Mouse (Mus musculus) yolk sac, embryonic 10.5 days (tissue): Measurements from ENCODE around the gene Gm21972.

ENCODE experiments used
- DNase-seq: peaks from one replicate; pipeline ENCODE4 v3.0.0-alpha.2; 2017; ENCODE audit warnings: low spot score

The Gm21972 gene

DNA sequence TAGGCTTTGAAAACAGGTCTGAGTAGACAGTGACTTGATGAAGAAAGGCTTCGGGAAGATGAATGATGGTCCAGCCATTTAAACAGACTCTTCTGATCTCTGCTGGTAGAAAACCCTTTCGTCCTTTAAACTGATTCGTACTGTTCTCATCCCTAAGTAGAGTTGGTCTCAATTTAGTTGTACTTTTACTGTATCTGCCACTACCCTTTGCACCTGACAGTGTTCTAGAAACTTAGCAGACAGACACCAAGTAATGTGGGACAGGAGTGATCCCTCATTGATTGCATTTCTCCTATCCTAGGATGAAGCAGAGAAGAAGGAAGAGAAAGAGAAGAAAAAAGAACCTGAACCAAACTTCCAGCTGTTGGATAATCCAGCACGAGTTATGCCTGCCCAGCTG lies at the start of gene Gm21972:
Gene Gm21972, plus strand, starts transcription at position 301 of the 400 bp plus-strand sequence.
- DNase-seq: no peak

GRCm38 (mm10) chr1:86094413-86094812 lies 39.0 kb upstream of the Gm21972 start:
- no peak for DNase-seq

DNA sequence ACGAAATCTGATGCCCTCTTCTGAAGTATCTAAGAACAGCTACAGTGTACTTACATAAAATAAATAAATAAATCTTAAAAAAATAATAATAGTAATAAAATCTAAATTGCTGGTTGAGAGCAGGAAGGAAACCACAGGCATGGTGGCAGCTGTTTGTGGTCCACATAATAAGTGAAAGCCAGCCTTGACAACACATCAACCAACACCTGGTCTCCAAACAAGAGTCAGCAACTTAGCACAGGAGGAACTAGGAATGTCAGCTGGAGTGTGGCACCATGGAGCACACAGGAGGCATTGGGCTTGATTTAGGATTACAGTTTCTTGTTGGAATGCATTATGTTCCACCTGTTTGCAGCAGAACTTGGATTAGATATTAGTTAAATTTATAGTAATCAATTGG lies 28.4 kb upstream of the Gm21972 start:
- no peak for DNase-seq

DNA sequence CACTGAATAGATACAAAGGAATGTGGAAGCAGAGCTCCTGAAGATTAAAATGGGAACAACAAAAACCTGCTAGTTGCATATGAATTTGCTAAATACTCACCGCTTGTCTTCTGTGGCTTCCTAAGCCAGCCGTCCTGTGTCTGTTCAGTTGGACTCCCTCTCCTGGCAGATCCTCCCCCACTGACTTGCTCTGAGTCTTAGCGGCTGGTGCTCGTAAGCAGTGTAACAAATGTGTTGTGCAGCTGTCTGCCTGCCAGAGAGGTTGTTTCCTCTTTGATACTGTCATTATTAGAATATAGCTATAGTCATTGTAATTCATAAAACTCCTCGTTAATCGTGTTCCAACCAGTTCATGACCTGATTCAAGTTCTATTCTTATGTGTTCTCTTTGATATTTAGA lies 21.7 kb upstream of the Gm21972 start, which contains the start of gene Htr2b:
Gene Htr2b, minus strand, starts transcription at position 192 of the 400 bp plus-strand sequence.
- DNase-seq: no peak

GRCm38 (mm10) chr1:86114141-86114540 lies 19.3 kb upstream of the Gm21972 start:
- DNase-seq: no peak

GRCm38 (mm10) chr1:86119549-86119948 lies 13.9 kb upstream of the Gm21972 start:
- no peak for DNase-seq

GRCm38 (mm10) chr1:86126036-86126435 lies 7.4 kb upstream of the Gm21972 start:
- no peak for DNase-seq

DNA sequence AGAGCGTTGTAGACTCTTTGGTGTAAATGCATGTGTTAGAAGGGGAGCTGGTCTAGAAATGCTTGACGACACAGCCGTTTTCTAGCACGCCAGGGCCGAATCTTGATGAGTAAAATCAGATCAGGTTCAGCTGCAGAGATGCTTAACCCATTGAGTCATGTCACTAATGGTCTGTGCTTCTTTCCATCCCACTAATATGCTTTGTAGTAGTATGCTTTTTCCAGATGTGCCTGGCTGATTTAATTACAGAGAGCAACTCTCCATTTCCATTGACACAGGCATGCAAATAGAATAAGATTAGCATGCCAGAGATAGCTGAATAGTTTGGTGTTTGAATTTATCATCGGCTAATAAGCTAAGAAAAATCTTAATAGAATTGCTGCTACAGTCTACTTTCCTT lies 1.9 kb downstream of the Gm21972 start:
- no peak for DNase-seq

DNA sequence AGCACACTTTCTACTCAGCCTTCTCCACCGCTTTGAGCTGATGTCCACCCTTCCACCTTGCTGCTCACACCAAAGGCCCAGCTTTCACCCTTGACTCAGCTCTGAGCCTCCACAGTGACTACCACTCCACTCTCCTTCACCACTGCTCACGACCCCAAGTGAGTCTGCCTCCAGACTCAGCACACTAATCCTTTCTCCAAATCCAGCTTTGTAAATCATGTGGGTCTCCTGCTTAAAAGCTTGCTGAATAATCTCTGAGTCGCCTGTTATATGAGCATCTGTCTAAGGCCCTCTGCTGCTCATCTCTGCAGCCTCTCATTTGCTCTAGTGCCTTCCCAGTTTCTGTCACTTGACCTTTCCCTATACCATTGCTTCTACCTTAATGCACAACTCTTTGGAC lies 7.6 kb downstream of the Gm21972 start:
- DNase-seq: no peak

GRCm38 (mm10) chr1:86143165-86143564 lies 9.7 kb downstream of the Gm21972 start:
- no peak for DNase-seq

GRCm38 (mm10) chr1:86144001-86144944 lies 10.8 kb downstream of the Gm21972 start:
- DNase-seq: no peak

GRCm38 (mm10) chr1:86146293-86146692 lies 12.9 kb downstream of the Gm21972 start:
- DNase-seq: no peak

DNA sequence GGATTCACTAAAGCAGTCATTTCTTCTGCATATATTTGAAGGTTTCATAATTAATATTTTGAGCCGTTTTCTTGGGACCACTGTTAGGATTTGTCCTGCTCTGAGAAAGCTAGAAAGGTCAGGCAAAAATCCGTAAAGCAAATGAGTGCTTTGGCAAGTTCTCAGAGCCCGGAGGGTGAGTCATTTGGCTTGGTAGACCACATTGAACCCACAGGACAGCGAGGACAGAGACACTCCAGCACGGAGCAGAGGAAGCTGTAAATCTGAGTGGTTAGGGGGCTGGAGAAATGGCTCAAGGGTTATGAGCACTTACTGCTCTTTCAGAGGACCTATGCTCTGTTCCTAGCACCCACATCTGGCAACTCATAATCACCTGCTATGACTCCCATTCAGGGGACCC lies 14.1 kb downstream of the Gm21972 start:
- DNase-seq: no peak

DNA sequence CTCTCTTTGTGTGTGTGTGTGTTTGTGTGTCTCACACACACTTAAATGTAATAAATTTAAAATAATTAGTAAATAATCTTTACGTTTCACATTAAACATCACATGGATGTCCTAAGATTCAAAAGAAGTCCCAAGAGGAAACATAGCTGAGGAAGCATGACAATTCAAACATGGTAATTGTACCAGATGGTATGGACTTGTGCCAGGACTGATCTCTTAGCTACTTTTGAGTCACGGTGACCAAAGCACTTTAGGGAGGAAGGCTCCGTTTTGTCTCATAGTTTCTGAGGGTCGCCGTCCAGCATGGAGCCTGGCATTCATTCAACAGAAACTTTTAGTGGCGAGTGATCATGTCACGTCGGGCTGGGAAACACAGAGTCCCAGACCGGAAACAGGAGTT lies 14.7 kb downstream of the Gm21972 start:
- no peak for DNase-seq

- DNase-seq: no peak
Measured at GRCm38 (mm10) chr1:86150929-86151328, 17.5 kb downstream of the Gm21972 start.

GRCm38 (mm10) chr1:86151376-86151775 lies 17.9 kb downstream of the Gm21972 start:
- DNase-seq: no peak

DNA sequence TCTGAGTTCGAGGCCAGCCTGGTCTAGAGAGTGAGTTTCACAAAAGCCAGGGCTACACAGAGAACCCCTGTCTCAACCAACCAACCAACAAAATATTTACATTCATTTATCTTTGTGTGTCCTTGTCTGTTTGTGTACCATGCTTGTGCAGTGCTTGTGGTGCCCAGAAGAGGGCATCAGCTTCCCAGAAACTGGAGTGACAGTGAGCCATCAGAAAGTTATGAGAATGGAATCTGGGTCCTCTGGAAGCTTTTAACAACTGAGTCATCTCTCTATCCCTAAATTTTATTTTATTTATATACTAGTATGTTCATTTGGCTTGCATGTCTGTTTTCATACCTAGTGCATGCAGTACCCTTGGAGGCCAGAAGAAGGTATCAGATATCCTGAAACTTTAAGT lies 19.2 kb downstream of the Gm21972 start:
- no peak for DNase-seq

- peak; percentile 96 for DNase-seq
Measured at GRCm38 (mm10) chr1:86154133-86154823, 20.8 kb downstream of the Gm21972 start, which contains the start of gene Armc9. Armc9 (plus strand) TSS chr1:86154780.

GRCm38 (mm10) chr1:86154824-86155164 lies 21.4 kb downstream of the Gm21972 start:
- DNase-seq: no peak

DNA sequence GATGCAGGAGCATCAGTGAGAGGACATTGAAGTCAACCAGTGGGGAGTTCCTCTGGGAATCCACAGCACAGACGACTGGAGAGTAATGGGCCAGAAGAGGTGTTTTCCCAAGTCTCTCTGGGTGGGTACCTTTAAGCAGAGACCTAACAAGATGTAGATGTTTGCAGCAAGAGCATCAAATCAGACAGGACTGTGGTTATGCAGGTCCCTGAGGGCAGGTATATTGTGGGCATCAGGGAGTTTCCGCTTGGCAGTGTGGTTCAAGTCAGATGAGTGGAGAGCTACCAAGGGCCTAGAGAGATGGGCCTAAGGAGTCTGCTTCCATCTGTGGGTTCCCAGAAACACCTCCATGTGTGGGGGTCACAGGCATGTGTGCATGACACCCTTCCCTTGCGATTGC lies 22.6 kb downstream of the Gm21972 start:
- no peak for DNase-seq

- DNase-seq: no peak
Measured at GRCm38 (mm10) chr1:86156595-86156994, 23.2 kb downstream of the Gm21972 start.

DNA sequence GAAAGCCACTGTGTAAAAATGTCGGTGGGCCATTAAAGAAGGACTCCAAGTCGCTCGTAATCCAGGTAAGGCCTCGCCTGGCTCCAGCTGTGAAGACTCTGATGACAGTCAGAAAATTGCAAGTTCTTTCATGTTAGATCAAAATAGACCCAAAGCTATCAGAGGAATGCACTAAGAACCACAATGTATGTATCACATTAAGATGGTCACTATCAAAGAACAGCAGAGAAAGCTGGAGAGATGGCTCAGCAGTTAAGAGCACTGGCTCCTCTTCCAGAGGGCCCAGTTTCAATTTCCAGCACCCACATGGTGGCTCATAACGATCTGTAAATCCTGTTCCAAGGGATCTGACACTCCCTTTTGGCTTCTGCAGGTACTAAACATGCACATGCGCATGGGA lies 26.6 kb downstream of the Gm21972 start:
- no peak for DNase-seq

DNA sequence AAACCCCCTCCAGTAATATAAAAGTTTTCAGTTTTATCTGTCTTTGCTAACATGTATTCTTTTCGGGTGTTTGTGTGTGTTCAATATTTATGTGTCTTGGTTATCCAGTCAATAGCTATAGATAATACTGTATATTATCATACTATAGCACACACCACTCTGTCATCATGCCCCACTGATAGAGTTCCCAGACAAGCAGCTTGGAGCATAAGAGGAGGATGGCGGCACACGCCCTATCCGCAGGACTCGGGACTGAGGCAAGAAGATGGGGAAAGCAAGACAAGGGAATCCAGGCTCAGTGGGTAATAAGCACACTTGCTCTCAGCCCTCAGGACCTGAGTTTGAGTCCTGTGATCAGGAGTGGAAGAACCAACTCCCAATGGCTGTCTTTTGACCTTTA lies 27.0 kb downstream of the Gm21972 start:
- no peak for DNase-seq
